Mouse (Mus musculus) MEL (cell line): ENCODE measurements at regions not wholly inside any gene's neighbourhood (a gene's known extent, or its start where the extent isn't known, plus 50 kb on each side); places are given as distances from the start of the nearest gene placed in this dataset.

Experiments used
- DNase-seq: peaks from one replicate; pipeline ENCODE4 v3.0.0; 2011; ENCODE audit warnings: low read depth, low spot score
- H3K27ac ChIP-seq: 2 replicates; pipeline ENCODE4 v1.5.1; 2012; ENCODE audit warnings: low read depth, mild to moderate bottlenecking, control low read depth, low read length, moderate library complexity; ENCODE audit not compliant: control insufficient read depth
- H3K27me3 ChIP-seq, 2 experiments: fragments of 150-350 bp in 1 of 2; sonication (generic) in 1 of 2; 2 replicates each; pipeline ENCODE4 v1.6.1; 2012; ENCODE audit warnings: low read length in 2 of 2, mild to moderate bottlenecking in 2 of 2, improper control_type of control experiment in 1 of 2, moderate library complexity in 1 of 2; ENCODE audit not compliant: insufficient read depth in 2 of 2, control insufficient read depth in 1 of 2
- H3K36me3 ChIP-seq, 2 experiments: 2 replicates each; pipeline ENCODE4 v1.6.1; 2012 to 2014; ENCODE audit warnings: low read length in 2 of 2, improper control_type of control experiment in 1 of 2, inconsistent platforms in 1 of 2, mild to moderate bottlenecking in 1 of 2; ENCODE audit not compliant: insufficient read depth in 2 of 2, control insufficient read depth in 1 of 2
- H3K4me1 ChIP-seq, 2 experiments: fragments of 150-350 bp in 1 of 2; sonication (generic) in 1 of 2; 2 replicates each; pipeline ENCODE4 v1.6.1; 2012; ENCODE audit warnings: low read length in 2 of 2, improper control_type of control experiment in 1 of 2, mild to moderate bottlenecking in 1 of 2; ENCODE audit not compliant: insufficient read depth in 2 of 2, control insufficient read depth in 1 of 2
- H3K4me3 ChIP-seq, 2 experiments: fragments of 150-350 bp in 1 of 2; sonication (generic) in 1 of 2; 2 replicates each; pipeline ENCODE4 v1.5.1; 2012; ENCODE audit warnings: low read depth in 2 of 2, low read length in 2 of 2, mild to moderate bottlenecking in 2 of 2, moderate library complexity in 2 of 2, control low read depth in 1 of 2, improper control_type of control experiment in 1 of 2; ENCODE audit not compliant: control insufficient read depth in 1 of 2, insufficient read depth in 1 of 2
- H3K79me2 ChIP-seq: 2 replicates; pipeline ENCODE4 v1.6.1; 2012; ENCODE audit warnings: mild to moderate bottlenecking, low read length, moderate library complexity; ENCODE audit not compliant: control insufficient read depth, poor library complexity, insufficient read depth
- H3K9ac ChIP-seq: 2 replicates; pipeline ENCODE4 v1.6.1; 2012; ENCODE audit warnings: low read depth, mild to moderate bottlenecking, control low read depth, low read length, moderate library complexity; ENCODE audit not compliant: control insufficient read depth, poor library complexity, severe bottlenecking
- H3K9me3 ChIP-seq: fragments of 150-350 bp; sonication (generic); replicated peaks from 2 replicates; pipeline ENCODE4 v1.6.1; 2012; ENCODE audit warnings: mild to moderate bottlenecking, low read length, improper control_type of control experiment, moderate library complexity; ENCODE audit not compliant: insufficient read depth
- CHD1 ChIP-seq: IDR thresholded peaks from 2 replicates; pipeline ENCODE4 v1.6.1; 2012; ENCODE audit warnings: low read depth, mild to moderate bottlenecking, inconsistent platforms, low read length, improper control_type of control experiment
- E2F4 ChIP-seq: IDR thresholded peaks from 2 replicates; pipeline ENCODE4 v1.6.1; 2011; ENCODE audit warnings: low read depth, low read length, improper control_type of control experiment, borderline replicate concordance
- ELF1 ChIP-seq: IDR thresholded peaks from 2 replicates; pipeline ENCODE4 v1.6.1; 2014; ENCODE audit warnings: low read depth, mild to moderate bottlenecking, inconsistent platforms, low read length, improper control_type of control experiment, moderate library complexity
- EP300 ChIP-seq, 2 experiments: IDR thresholded peaks; 2 replicates each; pipeline ENCODE4 v1.6.1; 2011; ENCODE audit warnings: improper control_type of control experiment in 2 of 2, low read length in 2 of 2, low read depth in 1 of 2, mild to moderate bottlenecking in 1 of 2
- ETS1 ChIP-seq: IDR thresholded peaks from 2 replicates; pipeline ENCODE4 v1.6.1; 2012; ENCODE audit warnings: low read depth, mild to moderate bottlenecking, inconsistent platforms, low read length, improper control_type of control experiment, moderate library complexity
- GATA1 ChIP-seq: IDR thresholded peaks from 2 replicates; pipeline ENCODE4 v1.6.1; 2011; ENCODE audit warnings: low read depth, low read length, improper control_type of control experiment
- MAZ ChIP-seq: IDR thresholded peaks from 2 replicates; pipeline ENCODE4 v1.6.1; 2012; ENCODE audit warnings: low read depth, mild to moderate bottlenecking, inconsistent platforms, low read length, improper control_type of control experiment
- MEF2A ChIP-seq: IDR thresholded peaks from 2 replicates; pipeline ENCODE4 v1.6.1; 2014; ENCODE audit warnings: low read depth, mild to moderate bottlenecking, inconsistent platforms, low read length, improper control_type of control experiment; ENCODE audit not compliant: poor library complexity, insufficient replicate concordance, severe bottlenecking; ENCODE audit errors: extremely low read depth
- MYB ChIP-seq: IDR thresholded peaks from 2 replicates; pipeline ENCODE4 v1.6.1; 2011; ENCODE audit warnings: mild to moderate bottlenecking, low read depth, low read length, improper control_type of control experiment
- NELFE ChIP-seq: IDR thresholded peaks from 2 replicates; pipeline ENCODE4 v1.6.1; 2011; ENCODE audit warnings: low read depth, low read length, improper control_type of control experiment
- POLR2A ChIP-seq, 2 experiments: IDR thresholded peaks; 2 replicates each; pipeline ENCODE4 v1.6.1; 2011 to 2012; ENCODE audit warnings: low read length in 2 of 2, mild to moderate bottlenecking in 2 of 2, control low read depth in 1 of 2, improper control_type of control experiment in 1 of 2, low read depth in 1 of 2, moderate library complexity in 1 of 2; ENCODE audit not compliant: control insufficient read depth in 1 of 2, insufficient read depth in 1 of 2, poor library complexity in 1 of 2
- POLR2AphosphoS5 ChIP-seq: IDR thresholded peaks from 2 replicates; pipeline ENCODE4 v1.6.1; 2012; ENCODE audit warnings: low read depth, borderline replicate concordance, mild to moderate bottlenecking, inconsistent platforms, low read length, moderate library complexity, mixed read lengths
- RCOR1 ChIP-seq: IDR thresholded peaks from 2 replicates; pipeline ENCODE4 v1.6.1; 2012; ENCODE audit warnings: low read depth, mild to moderate bottlenecking, inconsistent platforms, low read length, improper control_type of control experiment
- SIN3A ChIP-seq: IDR thresholded peaks from 2 replicates; pipeline ENCODE4 v1.6.1; 2012; ENCODE audit warnings: low read length, improper control_type of control experiment, inconsistent platforms
- SMC3 ChIP-seq: IDR thresholded peaks from 2 replicates; pipeline ENCODE4 v1.6.1; 2011; ENCODE audit warnings: low read depth, low read length, improper control_type of control experiment
- TBP ChIP-seq: IDR thresholded peaks from 2 replicates; pipeline ENCODE4 v1.8.0; 2011; ENCODE audit warnings: low read depth, low read length, improper control_type of control experiment
- TCF12 ChIP-seq: IDR thresholded peaks from 2 replicates; pipeline ENCODE4 v1.6.1; 2014; ENCODE audit warnings: low read depth, mild to moderate bottlenecking, inconsistent platforms, low read length, improper control_type of control experiment, moderate library complexity
- UBTF ChIP-seq: IDR thresholded peaks from 2 replicates; pipeline ENCODE4 v1.6.1; 2012; ENCODE audit warnings: low read depth, mild to moderate bottlenecking, inconsistent platforms, low read length, improper control_type of control experiment, moderate library complexity, borderline replicate concordance; ENCODE audit not compliant: insufficient read depth
- ZKSCAN1 ChIP-seq: IDR thresholded peaks from 2 replicates; pipeline ENCODE4 v1.6.1; 2012; ENCODE audit warnings: low read depth, mild to moderate bottlenecking, inconsistent platforms, low read length, improper control_type of control experiment, moderate library complexity

DNA sequence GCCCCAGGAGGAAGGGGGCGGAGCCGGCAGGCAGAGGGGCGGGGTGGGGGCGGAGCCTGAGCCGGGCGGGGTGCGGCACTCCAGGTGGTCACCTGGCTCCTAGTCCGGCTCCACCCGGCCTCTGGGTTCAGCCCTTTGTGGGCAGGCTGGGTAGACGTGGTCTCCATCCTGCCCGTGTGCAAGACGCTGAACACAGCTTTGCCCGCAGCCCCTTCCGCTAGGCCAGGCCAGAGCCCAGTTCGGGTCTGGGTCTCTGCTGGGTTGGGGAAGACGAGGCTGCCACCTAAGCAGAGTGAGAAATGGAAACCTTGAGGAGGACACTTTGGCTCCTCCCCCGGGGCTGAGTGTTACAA, 161.4 kb upstream of the Nfe2l3 start:
- Histone ChIP-seq H3K27ac (no peak overlapping the region), H3K27me3 (no peaks in the 10 kb centered on the region; a peak in 1 of 4 replicates), H3K9me3 (no peaks in the 10 kb centered on the region), H3K4me3 (peak overlapping the region; percentile 33 to 35; a peak in 3 of 4 replicates), H3K36me3 (no peaks in the 10 kb centered on the region), H3K9ac (peak overlapping the region; percentile 25; the same call in 1 of the 2 replicates), H3K4me1 (no peaks in the 10 kb centered on the region), H3K79me2 (peaks cover 3% of the 10 kb centered on the region)
- TF ChIP-seq CHD1 (no peak), MYB (no peak), ELF1 (no peak)
- no peak for DNase-seq

DNA sequence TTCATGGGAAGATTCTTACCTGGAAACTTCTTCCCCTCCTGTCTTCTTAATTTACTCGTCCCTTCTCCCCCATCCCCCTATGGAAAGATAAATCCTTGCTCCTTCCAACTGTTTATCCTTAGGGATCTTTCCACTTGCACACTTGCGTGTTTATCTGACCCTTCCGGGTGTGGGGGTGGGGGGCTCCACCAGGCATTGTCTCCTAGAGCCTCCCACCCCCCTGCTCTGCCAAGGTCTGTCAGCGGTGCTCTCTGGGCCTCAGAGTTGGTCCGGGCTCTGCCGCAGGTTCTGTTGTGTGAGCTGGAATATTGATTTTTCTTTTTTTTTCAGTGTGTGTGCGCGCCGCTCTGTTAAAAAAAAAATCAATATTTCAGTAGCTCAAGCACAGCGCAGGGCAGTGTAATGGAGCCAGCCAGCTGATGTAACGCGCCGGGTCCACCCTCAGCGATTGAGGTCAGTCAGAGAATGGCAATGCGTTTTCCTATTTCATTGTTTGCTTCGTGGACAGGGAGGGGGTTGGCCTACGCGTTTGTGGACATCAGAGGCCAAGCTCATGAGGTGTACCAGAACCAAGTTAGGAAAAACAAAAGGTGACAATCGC, 160.2 kb upstream of the Nfe2l3 start:
- Histone ChIP-seq H3K4me3 (no peak overlapping the region), H3K79me2 (peaks cover 3% of the 10 kb centered on the region), H3K27me3 (no peaks in the 10 kb centered on the region; a peak in 1 of 4 replicates), H3K27ac (no peak overlapping the region), H3K4me1 (no peaks in the 10 kb centered on the region), H3K9ac (no peak overlapping the region), H3K9me3 (no peaks in the 10 kb centered on the region), H3K36me3 (no peaks in the 10 kb centered on the region)
- no peak for TF ChIP-seq UBTF
- TF ChIP-seq E2F4, result no peak
- no peak for TF ChIP-seq ZKSCAN1
- TF ChIP-seq CHD1, result no peak
- TF ChIP-seq MAZ, result no peak
- TF ChIP-seq POLR2A (IDR thresholded peaks at IDR 0.05; ENCODE audit: control insufficient read depth in 1 of 2, insufficient read depth in 1 of 2, low read depth in 1 of 2, low read length in 2 of 2, poor library complexity in 1 of 2), result no peak
- no peak for TF ChIP-seq ETS1
- no peak for TF ChIP-seq SIN3A
- no peak for TF ChIP-seq GATA1
- no peak for TF ChIP-seq EP300 (IDR thresholded peaks at IDR 0.05; ENCODE audit: low read depth in 1 of 2, low read length in 2 of 2)
- TF ChIP-seq POLR2AphosphoS5, result no peak
- no peak for TF ChIP-seq SMC3
- TF ChIP-seq RCOR1, result no peak
- TF ChIP-seq NELFE, result no peak
- no peak for TF ChIP-seq TBP
- no peak for TF ChIP-seq TCF12
- TF ChIP-seq MEF2A, result no peak
- no peak for DNase-seq
